Mouse (Mus musculus) megakaryocyte, adult 5-6 weeks (primary cell): Measurements from ENCODE around the gene Krt34. TPM values are rescaled to one million over a fixed set of nuclear protein-coding genes. Genes with fewer than 3 reads are reported as not detected.
A peak's percentile ranks its signal among the peaks of the same experiment; 100 is the strongest.

Source experiments
- ATAC-seq: 2 replicates; pipeline ENCODE4 v1.8.0; 2016; ENCODE audit warnings: mild to moderate bottlenecking, inconsistent platforms; ENCODE audit not compliant: poor library complexity, severe bottlenecking
- total RNA-seq, 2 experiments: library from RNA; stranded (forward) in 1 of 2; stranded (reverse) in 1 of 2; fragments of 153-499, 151-499 nt in 1 of 2; fragments of 221-1000, 200-1000 nt in 1 of 2; gene quantifications; 2 replicates each; pipeline versions ENCODE4 v1.2.3 to v1.2.4; 2015 to 2017

The Krt34 gene
- total RNA-seq, 2 experiments from 2014 or later, result not detected

GRCm38 (mm10) chr11:100004846-100005245, 36.5 kb downstream of the Krt34 start:
- ATAC-seq, result peak; percentile 54; the same call in 1 of the 2 replicates

- ATAC-seq, result no peak
These were observed 42.3 kb downstream of the Krt34 start for GRCm38 (mm10) chr11:99999091-99999490.

- ATAC-seq, result no peak
These were observed 47.0 kb downstream of the Krt34 start for GRCm38 (mm10) chr11:99994384-99994661.

GRCm38 (mm10) chr11:99993620-99994383, 47.6 kb downstream of the Krt34 start, which contains the start of gene Krtap17-1:
Krtap17-1 (minus strand) TSS chr11:99993994.
- ATAC-seq, result no peak

GRCm38 (mm10) chr11:99990571-99990970, 50.8 kb downstream of the Krt34 start:
- no peak for ATAC-seq

- no peak for ATAC-seq
These were observed 51.4 kb downstream of the Krt34 start for GRCm38 (mm10) chr11:99989881-99990405.

- no peak for ATAC-seq
These were observed 52.8 kb downstream of the Krt34 start for GRCm38 (mm10) chr11:99988530-99988929.

Other genes with a start within 250 kb of the Krt34 start
Only the 30 nearest of the 32 such genes appear.
- not detected in 2 replicates for gene Gm11554, start 237.1 kb downstream of the Krt34 start, total RNA-seq (2015)
- gene Gm11554, start 237.1 kb downstream of the Krt34 start, total RNA-seq (2017), result not detected in 2 replicates
- gene Krtap4-13, start 231.7 kb downstream of the Krt34 start, total RNA-seq (2015), result not detected in 2 replicates
- not detected in 2 replicates for gene Krtap4-13, start 231.7 kb downstream of the Krt34 start, total RNA-seq (2017)
- not detected in 2 replicates for gene Gm11564, start 225.9 kb downstream of the Krt34 start, total RNA-seq (2015)
- gene Gm11564, start 225.9 kb downstream of the Krt34 start, total RNA-seq (2017), result not detected in 2 replicates
- gene 2300003K06Rik, start 203.5 kb downstream of the Krt34 start, total RNA-seq (2015), result not detected in 2 replicates
- not detected in 2 replicates for gene 2300003K06Rik, start 203.5 kb downstream of the Krt34 start, total RNA-seq (2017)
- not detected in 2 replicates for gene Krtap4-16, start 189.9 kb downstream of the Krt34 start, total RNA-seq (2015)
- gene Krtap4-16, start 189.9 kb downstream of the Krt34 start, total RNA-seq (2017), result not detected in 2 replicates
- gene Gm11568, start 183.6 kb downstream of the Krt34 start, total RNA-seq (2015), result not detected in 2 replicates
- gene Gm11568, start 183.6 kb downstream of the Krt34 start, total RNA-seq (2017), result not detected in 2 replicates
- gene Gm11559, start 177.1 kb downstream of the Krt34 start, total RNA-seq (2015), result not detected in 2 replicates
- gene Gm11559, start 177.1 kb downstream of the Krt34 start, total RNA-seq (2017), result not detected in 2 replicates
- not detected in 2 replicates for gene Krtap9-1, start 168.2 kb downstream of the Krt34 start, total RNA-seq (2015)
- not detected in 2 replicates for gene Krtap9-1, start 168.2 kb downstream of the Krt34 start, total RNA-seq (2017)
- gene Gm11567, start 162.4 kb downstream of the Krt34 start, total RNA-seq (2015), result not detected in 2 replicates
- gene Gm11567, start 162.4 kb downstream of the Krt34 start, total RNA-seq (2017), result not detected in 2 replicates
- gene Krtap31-1, start 133.6 kb downstream of the Krt34 start, total RNA-seq (2015), result not detected in 2 replicates
- gene Krtap31-1, start 133.6 kb downstream of the Krt34 start, total RNA-seq (2017), result not detected in 2 replicates
- gene Gm11565, start 126.8 kb downstream of the Krt34 start, total RNA-seq (2015), result not detected in 2 replicates
- gene Gm11565, start 126.8 kb downstream of the Krt34 start, total RNA-seq (2017), result not detected in 2 replicates
- gene Krtap31-2, start 105.3 kb downstream of the Krt34 start, total RNA-seq (2015), result not detected in 2 replicates
- not detected in 2 replicates for gene Krtap31-2, start 105.3 kb downstream of the Krt34 start, total RNA-seq (2017)
- gene Krtap9-5, start 93.1 kb downstream of the Krt34 start, total RNA-seq (2015), result not detected in 2 replicates
- not detected in 2 replicates for gene Krtap9-5, start 93.1 kb downstream of the Krt34 start, total RNA-seq (2017)
- not detected in 2 replicates for gene Krtap29-1, start 62.5 kb downstream of the Krt34 start, total RNA-seq (2015)
- not detected in 2 replicates for gene Krtap29-1, start 62.5 kb downstream of the Krt34 start, total RNA-seq (2017)
- not detected in 2 replicates for gene Krtap16-1, start 55.0 kb downstream of the Krt34 start, total RNA-seq (2015)
- not detected in 2 replicates for gene Krtap16-1, start 55.0 kb downstream of the Krt34 start, total RNA-seq (2017)
- gene Krtap17-1, start 47.6 kb downstream of the Krt34 start, total RNA-seq (2015), result not detected in 2 replicates
- not detected in 2 replicates for gene Krtap17-1, start 47.6 kb downstream of the Krt34 start, total RNA-seq (2017)
- gene Krt33a, start 25.3 kb downstream of the Krt34 start, total RNA-seq (2015), result not detected in 2 replicates
- not detected in 2 replicates for gene Krt33a, start 25.3 kb downstream of the Krt34 start, total RNA-seq (2017)
- gene Krt33b, start 11.7 kb downstream of the Krt34 start, total RNA-seq (2015), result not detected in 2 replicates
- not detected in 2 replicates for gene Krt33b, start 11.7 kb downstream of the Krt34 start, total RNA-seq (2017)
- not detected in 2 replicates for gene Krt31, start 9.0 kb upstream of the Krt34 start, total RNA-seq (2015)
- gene Krt31, start 9.0 kb upstream of the Krt34 start, total RNA-seq (2017), result not detected in 2 replicates
- gene Krt32, start 46.7 kb upstream of the Krt34 start, total RNA-seq (2015), result not detected in 2 replicates
- gene Krt32, start 46.7 kb upstream of the Krt34 start, total RNA-seq (2017), result not detected in 2 replicates
- not detected in 2 replicates for gene Krt35, start 54.7 kb upstream of the Krt34 start, total RNA-seq (2015)
- gene Krt35, start 54.7 kb upstream of the Krt34 start, total RNA-seq (2017), result not detected in 2 replicates
- not detected in 2 replicates for gene Krt36, start 64.1 kb upstream of the Krt34 start, total RNA-seq (2015)
- not detected in 2 replicates for gene Krt36, start 64.1 kb upstream of the Krt34 start, total RNA-seq (2017)
- not detected in 2 replicates for gene Krt13, start 80.0 kb upstream of the Krt34 start, total RNA-seq (2015)
- gene Krt13, start 80.0 kb upstream of the Krt34 start, total RNA-seq (2017), result not detected in 2 replicates
- gene Krt15, start 94.4 kb upstream of the Krt34 start, total RNA-seq (2015), result not detected in 2 replicates
- gene Krt15, start 94.4 kb upstream of the Krt34 start, total RNA-seq (2017), result not detected in 2 replicates
- gene Krt19, start 107.1 kb upstream of the Krt34 start, total RNA-seq (2015), result not detected in 2 replicates
- not detected in 2 replicates for gene Krt19, start 107.1 kb upstream of the Krt34 start, total RNA-seq (2017)
- gene Krt9, start 151.7 kb upstream of the Krt34 start, total RNA-seq (2015), result not detected in 2 replicates
- 0.04 TPM in 1 of 2 replicates, not detected in the other for gene Krt9, start 151.7 kb upstream of the Krt34 start, total RNA-seq (2017)
- not detected in 2 replicates for gene Krt14, start 166.0 kb upstream of the Krt34 start, total RNA-seq (2015)
- not detected in 2 replicates for gene Krt14, start 166.0 kb upstream of the Krt34 start, total RNA-seq (2017)
- not detected in 2 replicates for gene Krt16, start 207.3 kb upstream of the Krt34 start, total RNA-seq (2015)
- not detected in 2 replicates for gene Krt16, start 207.3 kb upstream of the Krt34 start, total RNA-seq (2017)
- gene Krt17, start 219.5 kb upstream of the Krt34 start, total RNA-seq (2015), result not detected in 2 replicates
- gene Krt17, start 219.5 kb upstream of the Krt34 start, total RNA-seq (2017), result not detected in 2 replicates
- gene Krt42, start 228.3 kb upstream of the Krt34 start, total RNA-seq (2015), result not detected in 2 replicates
- not detected in 2 replicates for gene Krt42, start 228.3 kb upstream of the Krt34 start, total RNA-seq (2017)